Mouse (Mus musculus): ENCODE measurements around the gene Tmem234.

DNA sequence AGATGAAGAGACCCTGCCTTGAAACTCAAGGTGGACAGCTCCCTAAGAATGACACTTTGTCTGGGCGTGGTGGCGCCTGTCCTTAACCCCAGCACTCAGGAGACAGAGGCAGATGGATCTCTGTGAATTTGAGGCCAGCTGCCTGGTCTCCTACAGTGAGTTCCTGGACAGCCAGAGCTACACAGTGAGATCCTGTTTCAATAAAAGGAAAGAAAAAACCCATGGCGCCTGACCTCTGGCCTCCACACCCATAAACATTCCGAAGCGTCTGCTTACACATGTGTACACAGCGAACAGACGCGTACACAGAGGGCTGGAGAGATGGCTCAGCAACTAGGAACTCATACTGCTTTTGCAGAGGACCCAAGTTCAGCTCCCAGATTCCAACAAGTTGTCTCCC, 36.8 kb upstream of the Tmem234 start:
- TF ChIP-seq CTCF (IDR thresholded peaks at IDR 0.05; ENCODE audit: low read depth) (no peak), EP300 (IDR thresholded peaks at IDR 0.05; ENCODE audit: low read depth) (no peak)

Data from liver, embryonic 14.5 days (tissue).